Mouse (Mus musculus): ENCODE measurements at regions not wholly inside any gene's neighbourhood (a gene's known extent, or its start where the extent isn't known, plus 50 kb on each side); places are given as distances from the start of the nearest gene placed in this dataset.

DNA sequence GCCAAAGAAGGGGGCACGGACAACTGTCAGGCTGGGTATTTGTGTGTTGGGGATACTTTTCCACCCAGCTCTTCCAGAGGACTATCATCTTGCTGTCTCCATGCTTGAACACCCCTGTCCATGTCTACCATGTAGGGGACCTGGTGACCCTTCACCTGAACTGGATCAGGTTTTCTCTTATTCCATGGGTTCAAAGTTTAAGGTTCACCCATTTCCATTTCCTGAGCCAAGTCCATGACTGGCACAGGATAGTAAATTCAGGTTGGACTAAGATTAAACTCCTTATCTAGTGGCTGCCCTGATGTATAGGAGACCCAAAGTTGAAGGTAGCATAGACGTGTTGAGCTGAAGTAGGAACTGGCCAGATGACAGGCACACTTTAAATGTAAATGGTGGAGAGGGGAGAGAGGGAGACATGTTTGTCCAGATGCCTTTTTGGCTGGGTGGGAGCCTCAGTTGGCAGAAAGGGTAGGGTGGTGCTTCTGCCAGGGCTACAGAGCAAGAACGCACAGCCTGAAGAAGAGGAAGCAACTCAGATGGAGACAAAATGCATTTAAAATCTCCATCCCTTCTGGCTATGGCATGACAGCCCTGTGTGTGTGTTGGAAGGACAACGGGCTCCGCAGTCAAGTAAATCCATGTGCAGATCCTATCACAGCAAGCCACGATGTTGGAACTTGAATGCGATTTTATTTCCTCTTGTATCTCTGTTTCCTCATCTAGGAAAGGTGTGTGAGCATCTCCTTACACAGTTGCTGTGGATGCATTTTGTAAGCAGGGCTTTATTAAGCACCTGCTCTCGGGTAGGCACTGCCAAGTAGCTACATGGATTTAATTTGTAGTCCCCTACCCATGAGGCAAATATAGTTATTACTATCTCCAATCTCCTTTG lies 192.4 kb downstream of the Plpp3 start:
- H3K27me3 ChIP-seq (ENCODE audit: control insufficient read depth, insufficient read depth, insufficient read length) = no peaks in the 10 kb centered on the region
- H3ac ChIP-seq (ENCODE audit: control insufficient read depth, insufficient read length) = no peak overlapping the region
- no peak overlapping the region for H3K4me2 ChIP-seq (ENCODE audit: low read depth)
- H3K36me3 ChIP-seq (ENCODE audit: control insufficient read depth, insufficient read depth) = no peaks in the 10 kb centered on the region
- no peaks in the 10 kb centered on the region for H3K79me2 ChIP-seq (ENCODE audit: control insufficient read depth, insufficient read depth)
- TF ChIP-seq MYOD1 (IDR thresholded peaks at IDR 0.05; ENCODE audit: control insufficient read depth in 1 of 3, insufficient read length in 2 of 3, low read depth in 2 of 3) (no peak), USF1 (IDR thresholded peaks at IDR 0.05; ENCODE audit: low read depth) (no peak), TCF12 (IDR thresholded peaks at IDR 0.05; ENCODE audit: insufficient read depth, poor library complexity, severe bottlenecking) (no peak), POLR2AphosphoS2 (IDR thresholded peaks at IDR 0.05; ENCODE audit: insufficient read length, low read depth) (no peak), SRF (IDR thresholded peaks at IDR 0.05; ENCODE audit: control insufficient read depth, insufficient read length, low read depth) (no peak), CEBPB (IDR thresholded peaks at IDR 0.05; ENCODE audit: insufficient read depth, poor library complexity, severe bottlenecking) (no peak), REST (IDR thresholded peaks at IDR 0.05; ENCODE audit: insufficient read depth, insufficient read length) (no peak), MYOG (IDR thresholded peaks at IDR 0.05; ENCODE audit: control insufficient read depth in 1 of 3, insufficient read depth in 1 of 3, insufficient read length in 2 of 3, low read depth in 2 of 3) (no peak), E2F4 (IDR thresholded peaks at IDR 0.05; ENCODE audit: insufficient read depth) (no peak), MAX (IDR thresholded peaks at IDR 0.05; ENCODE audit: low read depth) (no peak), TCF3 (IDR thresholded peaks at IDR 0.05; ENCODE audit: insufficient read length, low read depth) (no peak), POLR2A (IDR thresholded peaks at IDR 0.05; ENCODE audit: insufficient read length, low read depth) (no peak)
- no peak overlapping the region for H3K4me3 ChIP-seq

- no peak overlapping the region for H3ac ChIP-seq (ENCODE audit: control insufficient read depth, insufficient read length)
- no peak overlapping the region for H3K4me2 ChIP-seq (ENCODE audit: low read depth)
- H3K4me3 ChIP-seq = no peak overlapping the region
- H3K36me3 ChIP-seq (ENCODE audit: control insufficient read depth, insufficient read depth) = no peaks in the 10 kb centered on the region
- H3K27me3 ChIP-seq (ENCODE audit: control insufficient read depth, insufficient read depth, insufficient read length) = no peaks in the 10 kb centered on the region
- no peaks in the 10 kb centered on the region for H3K79me2 ChIP-seq (ENCODE audit: control insufficient read depth, insufficient read depth)
- no peak for TF ChIP-seq USF1 (IDR thresholded peaks at IDR 0.05; ENCODE audit: low read depth)
- no peak for TF ChIP-seq CEBPB (IDR thresholded peaks at IDR 0.05; ENCODE audit: insufficient read depth, poor library complexity, severe bottlenecking)
- TF ChIP-seq POLR2AphosphoS2 (IDR thresholded peaks at IDR 0.05; ENCODE audit: insufficient read length, low read depth) = no peak
- TF ChIP-seq POLR2A (IDR thresholded peaks at IDR 0.05; ENCODE audit: insufficient read length, low read depth) = no peak
Measured at GRCm38 (mm10) chr4:105352342-105352741, 195.2 kb downstream of the Plpp3 start.

DNA sequence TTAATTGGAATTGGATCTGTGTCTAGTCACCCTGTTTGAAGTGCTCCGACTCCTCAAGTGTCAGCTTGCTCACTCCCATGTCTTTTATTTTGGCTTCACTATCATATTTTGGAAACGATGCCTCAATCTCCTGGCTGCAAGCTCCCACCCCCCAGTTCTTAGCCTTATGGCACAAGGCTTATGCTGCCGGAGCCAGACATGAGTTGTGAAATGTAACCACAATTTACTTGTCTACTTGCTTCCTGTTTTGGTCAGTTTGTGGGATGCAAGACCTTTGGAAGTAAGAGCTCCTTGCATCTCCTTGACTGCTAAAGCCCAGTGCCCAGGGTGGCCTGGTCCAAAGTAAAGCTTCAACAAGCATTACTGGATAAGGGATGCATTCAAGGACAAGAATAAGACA lies 195.8 kb downstream of the Plpp3 start:
- Histone ChIP-seq H3K4me3 (no peak overlapping the region), H3K4me2 (ENCODE audit: low read depth) (no peak overlapping the region), H3ac (ENCODE audit: control insufficient read depth, insufficient read length) (no peak overlapping the region), H3K36me3 (ENCODE audit: control insufficient read depth, insufficient read depth) (no peaks in the 10 kb centered on the region), H3K79me2 (ENCODE audit: control insufficient read depth, insufficient read depth) (no peaks in the 10 kb centered on the region), H3K27me3 (ENCODE audit: control insufficient read depth, insufficient read depth, insufficient read length) (no peaks in the 10 kb centered on the region)
- TF ChIP-seq SRF (IDR thresholded peaks at IDR 0.05; ENCODE audit: control insufficient read depth, insufficient read length, low read depth) = no peak
- TF ChIP-seq POLR2A (IDR thresholded peaks at IDR 0.05; ENCODE audit: insufficient read length, low read depth) = no peak
- TF ChIP-seq CEBPB (IDR thresholded peaks at IDR 0.05; ENCODE audit: insufficient read depth, poor library complexity, severe bottlenecking) = no peak
- TF ChIP-seq MYOG (IDR thresholded peaks at IDR 0.05; ENCODE audit: control insufficient read depth in 1 of 3, insufficient read depth in 1 of 3, insufficient read length in 2 of 3, low read depth in 2 of 3) = no peak
- no peak for TF ChIP-seq MYOD1 (IDR thresholded peaks at IDR 0.05; ENCODE audit: control insufficient read depth in 1 of 3, insufficient read length in 2 of 3, low read depth in 2 of 3)
- no peak for TF ChIP-seq TCF3 (IDR thresholded peaks at IDR 0.05; ENCODE audit: insufficient read length, low read depth)
- TF ChIP-seq REST (IDR thresholded peaks at IDR 0.05; ENCODE audit: insufficient read depth, insufficient read length) = no peak
- TF ChIP-seq E2F4 (IDR thresholded peaks at IDR 0.05; ENCODE audit: insufficient read depth) = no peak
- no peak for TF ChIP-seq POLR2AphosphoS2 (IDR thresholded peaks at IDR 0.05; ENCODE audit: insufficient read length, low read depth)
- TF ChIP-seq MAX (IDR thresholded peaks at IDR 0.05; ENCODE audit: low read depth) = no peak
- no peak for TF ChIP-seq TCF12 (IDR thresholded peaks at IDR 0.05; ENCODE audit: insufficient read depth, poor library complexity, severe bottlenecking)
- no peak for TF ChIP-seq USF1 (IDR thresholded peaks at IDR 0.05; ENCODE audit: low read depth)

DNA sequence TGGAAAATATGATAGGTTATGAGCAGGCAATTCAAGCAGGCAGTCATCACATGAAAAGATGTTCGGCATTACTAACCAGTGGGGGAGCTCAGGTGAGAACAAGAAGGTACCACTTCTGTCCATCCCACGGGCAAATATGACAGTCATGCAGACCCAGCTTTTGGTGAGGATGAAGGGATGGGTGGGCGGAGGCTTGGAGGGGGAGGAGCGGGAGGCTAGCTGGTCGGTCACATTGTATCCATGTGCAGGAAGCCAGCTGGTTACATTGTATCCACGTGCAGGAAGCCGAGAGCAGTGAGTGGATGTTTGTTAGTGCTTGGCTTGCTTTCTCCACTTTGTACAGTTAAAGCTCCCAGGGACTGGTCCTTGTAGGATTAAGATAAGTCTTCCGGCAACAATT lies 196.9 kb downstream of the Plpp3 start:
- TF ChIP-seq REST (IDR thresholded peaks at IDR 0.05; ENCODE audit: insufficient read depth, insufficient read length) = no peak
- TF ChIP-seq POLR2AphosphoS2 (IDR thresholded peaks at IDR 0.05; ENCODE audit: insufficient read length, low read depth) = no peak
- no peak for TF ChIP-seq USF1 (IDR thresholded peaks at IDR 0.05; ENCODE audit: low read depth)
- no peak for TF ChIP-seq SRF (IDR thresholded peaks at IDR 0.05; ENCODE audit: control insufficient read depth, insufficient read length, low read depth)
- TF ChIP-seq E2F4 (IDR thresholded peaks at IDR 0.05; ENCODE audit: insufficient read depth) = no peak
- TF ChIP-seq TCF3 (IDR thresholded peaks at IDR 0.05; ENCODE audit: insufficient read length, low read depth) = no peak
- no peak for TF ChIP-seq POLR2A (IDR thresholded peaks at IDR 0.05; ENCODE audit: insufficient read length, low read depth)
- H3K4me2 ChIP-seq (ENCODE audit: low read depth) = no peak overlapping the region
- H3K4me3 ChIP-seq = no peak overlapping the region

GRCm38 (mm10) chr4:105356616-105357015 lies 199.5 kb downstream of the Plpp3 start:
- Histone ChIP-seq H3K4me3 (no peak overlapping the region), H3K36me3 (ENCODE audit: control insufficient read depth, insufficient read depth) (no peaks in the 10 kb centered on the region), H3K27me3 (ENCODE audit: control insufficient read depth, insufficient read depth, insufficient read length) (no peaks in the 10 kb centered on the region), H3K4me2 (ENCODE audit: low read depth) (no peak overlapping the region), H3K79me2 (ENCODE audit: control insufficient read depth, insufficient read depth) (no peaks in the 10 kb centered on the region), H3ac (ENCODE audit: control insufficient read depth, insufficient read length) (no peak overlapping the region)
- no peak for TF ChIP-seq POLR2A (IDR thresholded peaks at IDR 0.05; ENCODE audit: insufficient read length, low read depth)
- TF ChIP-seq MYOG (IDR thresholded peaks at IDR 0.05; ENCODE audit: control insufficient read depth in 1 of 3, insufficient read depth in 1 of 3, insufficient read length in 2 of 3, low read depth in 2 of 3) = no peak
- no peak for TF ChIP-seq TCF3 (IDR thresholded peaks at IDR 0.05; ENCODE audit: insufficient read length, low read depth)
- no peak for TF ChIP-seq E2F4 (IDR thresholded peaks at IDR 0.05; ENCODE audit: insufficient read depth)
- no peak for TF ChIP-seq SRF (IDR thresholded peaks at IDR 0.05; ENCODE audit: control insufficient read depth, insufficient read length, low read depth)
- no peak for TF ChIP-seq CEBPB (IDR thresholded peaks at IDR 0.05; ENCODE audit: insufficient read depth, poor library complexity, severe bottlenecking)

More for the DNA sequence above, 196.9 kb downstream of the Plpp3 start:
- H3K36me3 ChIP-seq (ENCODE audit: control insufficient read depth, insufficient read depth) = no peaks in the 10 kb centered on the region
- no peaks in the 10 kb centered on the region for H3K79me2 ChIP-seq (ENCODE audit: control insufficient read depth, insufficient read depth)
- H3ac ChIP-seq (ENCODE audit: control insufficient read depth, insufficient read length) = no peak overlapping the region
- no peaks in the 10 kb centered on the region for H3K27me3 ChIP-seq (ENCODE audit: control insufficient read depth, insufficient read depth, insufficient read length)

Measured in myocyte (in vitro differentiated cells).